Mouse (Mus musculus) heart, embryonic 16.5 days (tissue): ENCODE results near the gene Set. TPM values are rescaled to one million over a fixed set of nuclear protein-coding genes. Genes with fewer than 3 reads are reported as not detected.
"Not testable (repeated sequence)": the region's sequence is repeated elsewhere in the genome, so short reads cannot be mapped to it uniquely, and the experiment has no call there.

Experiments
- ATAC-seq: fragments of 200-750 bp; cut with Nextera tagmentation; replicated peaks from 2 replicates; pipeline ENCODE4 v1.8.0; 2017; ENCODE audit warnings: moderate number of reproducible peaks; ENCODE audit not compliant: insufficient read depth, low FRiP score; ENCODE audit errors: extremely low read depth
- H3K27ac ChIP-seq: fragments of 300-500 bp; sonication (generic); 2 replicates; pipeline ENCODE4 v1.5.1; 2014; ENCODE audit warnings: mild to moderate bottlenecking, low read length, control low read depth, moderate library complexity
- H3K27me3 ChIP-seq: fragments of 300-500 bp; sonication (generic); 2 replicates; pipeline ENCODE4 v1.6.1; 2014; ENCODE audit warnings: low read length, mixed read lengths; ENCODE audit not compliant: control insufficient read depth, insufficient read depth
- H3K36me3 ChIP-seq: fragments of 300-500 bp; sonication (generic); 2 replicates; pipeline ENCODE4 v1.6.1; 2014; ENCODE audit not compliant: control insufficient read depth, insufficient read depth
- H3K4me1 ChIP-seq: fragments of 300-500 bp; sonication (generic); 2 replicates; pipeline ENCODE4 v1.6.1; 2014; ENCODE audit warnings: low read length, mixed read lengths; ENCODE audit not compliant: control insufficient read depth, insufficient read depth
- H3K4me2 ChIP-seq: fragments of 300-500 bp; sonication (generic); 2 replicates; pipeline ENCODE4 v1.6.1; 2014; ENCODE audit warnings: low read depth, mild to moderate bottlenecking, control low read depth, low read length
- H3K4me3 ChIP-seq: fragments of 300-500 bp; sonication (generic); 2 replicates; pipeline ENCODE4 v1.5.1; 2014; ENCODE audit warnings: mild to moderate bottlenecking, control low read depth, low read length
- H3K9ac ChIP-seq: fragments of 300-500 bp; sonication (generic); 2 replicates; pipeline ENCODE4 v1.6.1; 2014; ENCODE audit warnings: low read length, control low read depth
- H3K9me3 ChIP-seq: fragments of 300-500 bp; sonication (generic); replicated peaks from 2 replicates; pipeline ENCODE4 v1.6.1; 2016; ENCODE audit warnings: low read length; ENCODE audit not compliant: control insufficient read depth
- WGBS: fragments of 180-500 bp; shearing (Covaris S2); extraction: QIAGEN DNeasy Blood & Tissue Kit; methylation state at CpG from one replicate; pipeline ENCODE4 v1.1.7; 2014; 5-methylcytosine and 5-hydroxymethylcytosine counted together
- polyA plus RNA-seq: library from polyadenylated mRNA; unstranded; fragments of >200 nt; fragmentation: Nextera tagmentation; extraction: Ambion mirVana; gene quantifications from 2 replicates; pipeline ENCODE4 v1.2.1, GENCODE M21; 2015

Set gene
- polyA plus RNA-seq, 1 experiment from 2014 or later, result 217 TPM

DNA sequence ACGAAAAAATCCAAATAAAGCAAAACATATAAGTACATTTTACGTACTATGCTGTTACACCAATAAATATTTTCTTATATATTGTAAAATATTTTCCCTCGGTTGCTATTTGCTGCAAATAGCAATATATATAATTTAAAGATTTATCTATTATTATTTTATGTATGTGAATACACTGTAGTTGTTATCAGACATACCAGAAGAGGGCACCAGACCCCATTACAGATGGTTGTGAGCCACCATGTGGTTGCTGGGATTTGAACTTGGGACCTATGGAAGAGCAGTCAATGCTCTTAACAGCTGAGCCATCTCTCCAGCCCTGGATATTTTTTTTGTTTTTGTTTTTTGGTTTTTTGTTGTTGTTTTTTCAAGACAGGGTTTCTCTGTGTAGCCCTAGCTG lies 1.9 kb upstream of the Set start:
- not testable (repeated sequence) for H3K9ac ChIP-seq, H3K27me3 ChIP-seq, H3K4me1 ChIP-seq, H3K27ac ChIP-seq, H3K4me2 ChIP-seq, H3K9me3 ChIP-seq, ATAC-seq, H3K36me3 ChIP-seq, H3K4me3 ChIP-seq
- whole genome bisulfite sequencing, result 94% methylated on average over 3 of the region's 3 CpGs

DNA sequence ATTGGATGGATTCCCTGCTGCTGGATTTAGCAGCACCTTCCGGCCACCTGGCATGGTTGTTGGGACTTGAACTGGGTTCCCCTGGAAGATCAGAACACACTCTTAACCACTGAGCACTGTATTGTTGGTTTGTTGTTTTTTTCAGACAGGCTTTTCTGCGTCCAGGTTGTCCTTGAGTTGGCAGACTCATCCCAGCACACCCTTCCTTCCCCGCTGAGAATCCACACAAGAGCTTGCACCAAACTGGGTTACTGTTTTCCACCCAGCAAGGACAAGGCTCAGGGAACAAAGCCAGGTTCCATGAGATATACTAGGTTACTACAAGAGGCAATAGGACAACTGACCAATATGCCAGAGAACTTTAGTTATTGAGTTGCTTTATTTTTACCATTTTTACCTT lies 442 bp upstream of the Set start:
- H3K9me3 ChIP-seq, result no peaks in the 10 kb centered on the region
- 70% methylated on average over 3 of the region's 3 CpGs for WGBS

DNA sequence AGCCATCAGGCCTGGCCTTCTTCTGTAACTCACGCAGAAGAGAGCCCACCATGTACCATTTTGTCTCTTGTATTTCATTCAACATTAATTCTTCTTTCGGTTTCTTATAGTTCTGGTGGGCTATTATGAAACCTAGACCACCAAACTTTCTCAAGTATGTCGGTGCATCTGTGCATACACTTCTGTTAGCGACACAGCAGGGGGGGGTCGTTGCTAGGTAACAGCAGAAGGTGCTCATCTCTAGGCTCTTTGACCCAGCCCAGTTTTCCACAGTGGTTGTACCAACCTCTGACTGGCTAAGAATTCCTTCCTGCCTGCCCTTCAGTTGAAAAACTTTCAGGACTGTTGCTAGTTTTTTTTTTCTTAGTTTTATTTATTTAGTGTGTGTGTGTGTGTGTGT lies 1.2 kb downstream of the Set start:
- Histone ChIP-seq H3K27ac (no peak overlapping the region), H3K4me3 (no peak overlapping the region), H3K4me1 (peaks cover 2% of the 10 kb centered on the region), H3K9ac (no peak overlapping the region), H3K36me3 (no peaks in the 10 kb centered on the region), H3K27me3 (no peaks in the 10 kb centered on the region), H3K9me3 (no peaks in the 10 kb centered on the region), H3K4me2 (no peak overlapping the region)
- 59% methylated on average over 5 of the region's 5 CpGs for WGBS
- ATAC-seq, result no peak

More for the DNA sequence above, 442 bp upstream of the Set start:
- Histone ChIP-seq H3K4me3 (no peak overlapping the region), H3K4me1 (no peaks in the 10 kb centered on the region), H3K36me3 (no peaks in the 10 kb centered on the region), H3K4me2 (no peak overlapping the region), H3K27ac (no peak overlapping the region), H3K9ac (no peak overlapping the region), H3K27me3 (no peaks in the 10 kb centered on the region)
- no peak for ATAC-seq

DNA sequence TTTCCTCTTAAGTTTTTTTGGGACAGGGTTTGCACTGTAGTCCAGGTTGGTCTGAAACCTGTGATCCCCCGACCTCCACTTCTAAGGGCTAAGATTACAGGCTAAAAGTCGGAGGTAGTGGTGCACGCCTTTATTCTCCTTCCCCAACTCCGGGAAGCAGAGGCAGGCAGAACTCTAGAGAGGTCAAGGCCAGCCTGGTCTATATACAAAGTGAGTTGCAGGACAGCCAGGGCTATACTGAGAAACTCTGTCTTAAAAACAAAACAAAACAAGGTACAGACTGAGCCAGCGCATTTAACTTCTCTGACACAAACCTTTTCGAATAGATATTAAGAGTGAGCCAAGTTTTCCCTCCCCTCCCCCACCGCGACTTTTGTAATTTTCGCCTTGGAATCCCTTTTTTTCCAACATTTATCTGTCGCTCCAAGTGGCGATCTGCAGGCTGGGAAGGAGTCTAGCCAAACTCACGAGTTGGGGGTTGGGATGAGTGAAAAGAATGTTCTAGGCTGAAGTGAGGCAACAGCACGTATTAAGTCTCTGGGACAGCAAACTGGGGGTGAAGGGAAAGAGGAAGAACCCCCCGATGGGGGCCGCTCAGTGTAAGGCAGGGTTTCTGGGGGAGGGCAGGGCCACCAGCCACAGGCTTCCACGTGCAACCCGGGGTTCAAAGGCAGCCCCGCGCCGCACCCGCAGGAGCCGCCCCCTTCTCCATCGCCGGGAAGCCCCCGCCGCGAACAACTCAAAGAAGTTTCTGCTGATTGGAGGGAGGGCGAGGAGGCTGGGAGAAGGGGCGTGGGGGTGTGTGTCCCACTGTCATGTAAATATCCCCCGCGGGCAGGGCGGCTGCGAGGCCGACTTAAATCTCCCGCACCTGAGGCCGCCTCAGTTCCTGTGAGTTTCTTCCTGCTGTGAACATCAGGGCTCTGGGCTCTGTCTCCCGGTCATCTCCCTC lies 4.3 kb downstream of the Set start:
- Histone ChIP-seq H3K4me3 (peak overlapping the region; percentile 68), H3K27me3 (no peaks in the 10 kb centered on the region), H3K27ac (peak overlapping the region; percentile 95), H3K36me3 (no peaks in the 10 kb centered on the region), H3K4me1 (peaks cover 19% of the 10 kb centered on the region), H3K9ac (peak overlapping the region; percentile 80), H3K4me2 (peak overlapping the region; percentile 87), H3K9me3 (no peaks in the 10 kb centered on the region)
- ATAC-seq, result no peak
- WGBS, result 8% methylated on average over 37 of the region's 37 CpGs

DNA sequence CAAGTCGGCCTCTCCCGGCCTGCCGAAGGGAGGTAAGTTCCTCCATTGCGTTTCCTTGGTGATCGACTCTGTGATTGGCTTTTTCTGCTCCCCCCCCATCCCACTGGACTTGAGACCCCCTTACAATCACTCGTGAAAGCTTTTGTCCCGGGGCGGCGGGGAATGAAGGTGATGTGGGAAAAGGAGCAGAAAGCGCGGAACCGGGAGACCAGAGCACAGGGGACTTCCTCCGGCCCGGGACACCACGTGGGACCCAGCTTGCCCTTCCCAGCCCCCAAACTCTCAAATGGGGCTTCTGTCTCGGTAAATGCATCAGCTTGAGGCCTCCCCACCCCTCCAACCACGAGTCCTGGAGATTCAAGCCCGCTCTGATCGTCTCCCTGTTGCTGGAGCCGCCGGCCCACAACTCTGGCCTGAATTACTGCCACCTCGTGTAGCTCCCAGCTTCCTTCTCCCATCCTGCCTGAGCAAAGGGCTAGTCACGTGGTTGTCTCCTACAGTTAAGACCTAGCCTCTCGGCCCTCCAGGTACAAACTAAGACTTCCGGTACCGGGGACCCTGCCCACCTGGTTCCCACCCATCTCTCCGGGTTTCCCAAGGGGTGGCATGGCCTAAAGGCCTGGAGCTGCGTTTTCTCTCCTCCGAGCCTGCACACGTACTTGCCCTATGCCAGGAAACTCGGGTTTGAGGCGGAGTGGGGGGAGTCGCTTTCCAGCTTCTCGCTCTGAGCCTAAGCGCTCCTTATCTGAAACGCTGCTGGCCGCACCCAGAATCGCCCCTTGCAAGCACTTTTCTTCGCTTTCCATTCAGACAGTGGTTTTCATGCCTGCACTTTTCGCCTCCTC lies 5.3 kb downstream of the Set start:
- Histone ChIP-seq H3K4me2 (peak overlapping the region; percentile 87), H3K9ac (peak overlapping the region; percentile 80), H3K4me1 (peaks cover 19% of the 10 kb centered on the region), H3K27ac (peak overlapping the region; percentile 95), H3K36me3 (no peaks in the 10 kb centered on the region), H3K4me3 (peak overlapping the region; percentile 68), H3K9me3 (no peaks in the 10 kb centered on the region), H3K27me3 (no peaks in the 10 kb centered on the region)
- 0 out of 2 replicates have a peak, but pooled peaks have one; percentile 8 for ATAC-seq
- under 1% methylated on average over 40 of the region's 40 CpGs for WGBS

DNA sequence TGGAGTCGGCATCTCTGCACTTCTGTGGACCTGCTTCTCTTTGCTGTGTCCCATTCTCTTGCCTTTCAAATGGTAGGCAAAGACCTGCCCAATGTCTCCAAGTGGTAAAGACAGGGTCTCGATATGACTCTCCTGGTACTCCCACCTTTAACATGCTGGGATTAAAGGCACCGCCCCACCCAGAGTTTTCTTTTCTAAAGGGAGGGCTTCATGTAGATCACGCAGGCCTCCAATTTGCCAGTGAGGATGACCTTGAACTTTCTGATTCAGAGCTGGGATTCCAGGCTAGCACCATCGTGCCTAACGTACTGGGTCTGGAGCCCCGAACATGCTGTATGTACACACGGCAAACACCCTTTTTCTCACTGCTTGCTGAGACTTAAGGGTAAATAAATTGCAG lies 6.1 kb downstream of the Set start:
- Histone ChIP-seq H3K4me1 (peaks cover 24% of the 10 kb centered on the region), H3K4me3 (peak overlapping the region; percentile 68), H3K9me3 (no peaks in the 10 kb centered on the region), H3K9ac (peak overlapping the region; percentile 80), H3K36me3 (no peaks in the 10 kb centered on the region), H3K27me3 (no peaks in the 10 kb centered on the region), H3K27ac (peak overlapping the region; percentile 95), H3K4me2 (peak overlapping the region; percentile 87)
- WGBS, result 8% methylated on average over 8 of the region's 8 CpGs
- ATAC-seq, result no peak

DNA sequence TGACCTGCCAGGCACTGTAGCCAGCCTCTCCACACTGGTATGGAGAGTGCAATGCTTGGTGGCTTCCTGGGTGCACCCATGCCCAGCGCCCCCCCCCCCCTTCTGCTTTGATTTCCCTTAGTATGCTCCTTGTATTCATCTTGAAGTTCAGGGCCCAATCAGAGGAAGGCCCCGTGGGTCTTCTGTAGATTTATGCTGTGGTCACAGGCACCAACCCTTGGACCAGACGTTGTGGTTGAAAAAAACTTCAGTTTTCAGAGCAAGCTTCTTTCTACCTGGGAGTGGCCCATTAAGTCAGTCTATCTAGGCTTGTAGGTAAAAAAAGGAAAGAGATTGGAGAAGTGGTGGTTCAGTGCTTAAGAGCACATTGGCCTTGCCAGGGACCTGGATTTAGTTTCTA lies 6.6 kb downstream of the Set start:
- H3K4me3 ChIP-seq, result peak overlapping the region; percentile 68
- no peak for ATAC-seq
- H3K9ac ChIP-seq, result peak overlapping the region; percentile 80
- peaks cover 26% of the 10 kb centered on the region for H3K4me1 ChIP-seq
- H3K9me3 ChIP-seq, result no peaks in the 10 kb centered on the region
- peaks cover 5% of the 10 kb centered on the region; the same call in 1 of the 2 replicates for H3K36me3 ChIP-seq
- 21% methylated on average over 3 of the region's 3 CpGs for WGBS
- H3K27ac ChIP-seq, result peak overlapping the region; percentile 95
- H3K27me3 ChIP-seq, result no peaks in the 10 kb centered on the region
- peak overlapping the region; percentile 87 for H3K4me2 ChIP-seq

DNA sequence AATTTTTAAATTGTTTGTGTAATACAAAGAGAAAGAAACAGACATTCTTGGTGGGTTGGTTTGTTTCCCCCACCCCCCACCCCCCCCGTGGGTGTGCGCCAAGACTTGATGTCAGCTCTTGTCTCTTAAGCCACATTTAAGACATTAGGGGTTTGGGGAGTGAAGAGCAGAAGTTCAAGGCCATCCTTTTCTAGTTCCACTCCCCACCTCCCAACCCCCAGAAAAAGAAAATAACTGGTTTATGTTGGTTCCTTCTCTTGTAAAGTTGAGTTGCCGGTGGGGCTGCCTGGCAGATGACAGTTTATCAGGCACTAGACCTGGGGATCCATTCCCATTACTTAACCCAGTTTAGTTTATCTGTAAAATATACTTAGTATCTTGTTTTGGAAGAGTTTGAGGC lies 7.1 kb downstream of the Set start:
- Histone ChIP-seq H3K9ac (peak overlapping the region; percentile 80), H3K27ac (peak overlapping the region; percentile 95), H3K9me3 (no peaks in the 10 kb centered on the region), H3K4me1 (peaks cover 26% of the 10 kb centered on the region), H3K36me3 (peaks cover 9% of the 10 kb centered on the region; the same call in 1 of the 2 replicates), H3K4me2 (peak overlapping the region; percentile 87), H3K27me3 (no peaks in the 10 kb centered on the region), H3K4me3 (peak overlapping the region; percentile 68)
- no peak for ATAC-seq
- WGBS, result 57% methylated on average over 3 of the region's 3 CpGs
